Mouse (Mus musculus): ENCODE measurements at regions not wholly inside any gene's neighbourhood (a gene's known extent, or its start where the extent isn't known, plus 50 kb on each side); places are given as distances from the start of the nearest gene placed in this dataset.
"Not testable (repeated sequence)": the region's sequence is repeated elsewhere in the genome, so short reads cannot be mapped to it uniquely, and the experiment has no call there.

DNA sequence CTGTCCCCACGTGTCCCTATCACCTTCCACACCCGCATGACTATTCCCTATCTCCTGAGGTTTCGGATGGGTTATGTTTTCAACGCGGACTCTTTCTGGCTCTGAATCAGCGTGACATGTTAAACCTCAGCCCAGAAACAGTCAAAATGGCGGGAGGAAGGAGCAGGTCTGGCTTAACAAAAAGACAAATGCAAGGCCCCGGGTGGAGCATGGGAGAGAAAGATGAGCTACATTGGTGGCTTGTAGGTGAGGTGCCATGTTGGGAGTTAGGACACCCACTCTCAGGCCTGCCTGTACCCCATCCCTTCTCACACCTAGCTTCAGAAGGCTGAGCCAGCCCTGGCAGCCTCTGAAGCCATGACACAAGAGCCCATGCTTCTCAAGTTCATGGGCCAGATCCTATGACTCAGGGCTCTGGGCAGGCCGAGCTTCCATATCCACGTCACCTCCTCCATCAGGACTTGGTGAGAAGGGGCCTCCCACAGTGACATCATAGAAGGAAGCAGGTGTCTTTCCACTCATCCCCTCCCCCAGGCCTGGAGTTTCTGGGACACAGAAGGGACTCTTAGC, 80.5 kb downstream of the Cpn2 start:
- intact Hi-C loops (cut with DNase I): loop anchor here (5.0 kb wide), 1 partner anchor 454 kb away; no protein-coding TSS in a partner anchor
- no peak for DNase-seq (ENCODE audit: low spot score in 2 of 2)

DNA sequence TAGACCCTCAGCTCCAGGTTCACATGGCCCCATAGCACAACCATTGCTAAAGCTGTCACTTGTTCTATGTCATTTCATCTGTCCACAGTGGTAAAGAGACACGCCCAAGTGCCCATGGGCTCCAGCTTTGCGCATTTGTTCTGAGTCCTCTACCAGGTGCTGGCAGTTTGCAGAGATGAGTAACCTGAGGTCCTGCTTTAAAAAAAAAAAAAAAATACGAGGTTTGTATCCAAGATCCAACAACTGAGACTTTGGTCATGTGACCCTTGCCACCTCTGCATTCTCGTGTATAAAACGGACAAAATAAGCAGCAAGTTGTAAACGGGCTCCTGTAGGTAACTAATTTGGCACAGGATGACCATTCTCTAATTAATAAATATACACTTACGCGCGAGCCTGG, 79.9 kb downstream of the Cpn2 start:
- intact Hi-C loops (cut with DNase I): loop anchor here (5.0 kb wide), 1 partner anchor 455 kb away; no protein-coding TSS in a partner anchor
- no peak for DNase-seq (ENCODE audit: low spot score in 2 of 2)

DNA sequence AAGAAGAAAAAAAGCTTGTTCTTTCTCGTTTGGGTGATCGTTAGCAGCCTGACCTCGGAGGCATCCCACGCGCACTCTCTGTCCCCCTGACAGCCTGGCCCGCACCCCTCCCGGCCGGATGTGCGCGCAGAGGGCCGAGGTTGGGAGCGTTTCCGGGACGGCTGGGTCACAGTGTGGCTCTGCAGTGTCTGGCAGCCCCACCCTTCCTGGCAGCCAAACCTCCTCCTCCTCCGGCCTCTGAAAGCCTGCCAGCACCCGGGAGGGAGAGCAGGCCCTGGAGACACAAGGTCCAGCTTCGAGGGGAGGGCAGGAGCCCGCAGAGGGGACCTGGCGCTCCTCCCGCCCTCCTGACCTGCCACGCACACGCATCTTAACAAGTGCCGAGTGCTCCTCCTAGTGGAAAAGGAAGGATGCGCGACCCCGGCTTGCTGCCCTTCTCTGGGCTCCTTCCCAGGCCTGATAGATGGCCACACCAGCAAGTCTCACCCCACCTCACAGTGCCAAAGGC, 79.3 kb downstream of the Cpn2 start:
- intact Hi-C loops (cut with DNase I): loop anchor here (2.0 to 5.0 kb wide), 2 partner anchors 117 to 456 kb away; no protein-coding TSS in a partner anchor

DNA sequence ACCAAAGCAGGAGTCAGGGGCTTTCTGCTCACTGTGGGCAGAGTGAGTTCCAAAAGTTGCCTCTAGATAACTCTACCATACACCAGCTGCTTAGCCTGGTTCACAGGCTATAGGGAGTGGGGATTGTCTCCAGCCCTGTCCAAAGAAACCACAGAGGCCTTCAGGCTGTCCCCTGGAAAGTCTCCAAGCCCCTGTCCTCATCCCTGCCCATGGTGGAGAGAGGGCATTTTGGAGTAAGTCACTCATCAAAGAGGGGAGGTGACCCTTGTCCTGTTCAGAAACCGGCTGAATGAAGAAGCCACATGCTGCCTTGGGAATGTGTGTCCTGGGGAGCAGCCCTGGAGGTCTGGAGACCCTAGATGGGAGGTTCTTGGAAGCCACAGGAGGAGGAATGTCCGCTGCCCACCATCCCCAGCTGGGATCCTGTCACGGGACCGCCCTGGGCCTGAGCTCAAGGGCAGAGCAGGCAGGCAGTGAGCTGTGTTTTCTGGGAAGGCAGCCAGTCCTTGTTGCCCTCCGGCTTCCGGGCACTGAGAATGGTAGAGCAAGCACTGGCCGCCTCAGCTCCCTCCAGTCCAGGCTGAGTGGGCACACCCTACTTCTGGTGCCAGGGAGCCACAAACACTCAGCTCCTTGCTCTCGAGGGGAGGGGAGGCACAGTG, 78.4 kb downstream of the Cpn2 start:
- DNase-seq (ENCODE audit: low spot score in 2 of 2): peak in 1 of 2 experiments; percentile 60
- intact Hi-C loops (cut with DNase I): loop anchor here (2.0 to 5.0 kb wide), 2 partner anchors 118 to 457 kb away; no protein-coding TSS in a partner anchor

More for the DNA sequence above, 79.3 kb downstream of the Cpn2 start:
- peak; percentile 87 to 92 for DNase-seq (ENCODE audit: low spot score in 2 of 2)

- intact Hi-C loops (cut with DNase I): no loop called here
- DNase-seq (ENCODE audit: low spot score in 2 of 2): no peak
Measured at GRCm38 (mm10) chr16:30190351-30190750, 76.9 kb downstream of the Cpn2 start.

DNA sequence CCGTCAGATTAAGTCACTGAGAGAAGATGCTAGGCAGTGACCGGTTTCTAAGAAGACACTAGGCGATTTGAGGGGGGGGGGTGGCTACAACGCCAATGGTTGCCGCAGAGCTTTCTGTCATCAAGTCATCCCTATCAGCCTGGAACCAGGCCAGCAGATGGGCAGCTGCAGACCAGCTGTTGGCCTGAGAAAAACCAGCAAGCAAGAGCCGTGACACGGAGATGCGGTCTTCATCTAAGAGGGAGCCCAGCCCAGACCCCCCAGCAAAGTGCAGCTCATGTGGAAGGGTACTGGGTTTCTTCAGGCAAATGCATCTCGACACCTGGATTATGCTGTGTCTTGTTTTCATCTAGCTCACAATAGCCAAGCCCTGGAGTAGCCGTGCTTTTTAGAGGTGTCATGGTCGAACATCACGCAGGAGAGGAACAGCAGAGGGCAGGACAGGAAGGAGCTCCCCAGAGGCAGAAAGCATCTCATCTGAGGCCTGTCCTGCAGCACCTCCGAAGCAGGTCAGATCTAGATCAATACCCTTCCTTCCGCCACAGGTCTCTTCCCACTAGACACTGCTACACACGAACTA, 76.3 kb downstream of the Cpn2 start:
- DNase-seq (ENCODE audit: low spot score in 2 of 2): no peak
- intact Hi-C loops (cut with DNase I): no loop called here

DNA sequence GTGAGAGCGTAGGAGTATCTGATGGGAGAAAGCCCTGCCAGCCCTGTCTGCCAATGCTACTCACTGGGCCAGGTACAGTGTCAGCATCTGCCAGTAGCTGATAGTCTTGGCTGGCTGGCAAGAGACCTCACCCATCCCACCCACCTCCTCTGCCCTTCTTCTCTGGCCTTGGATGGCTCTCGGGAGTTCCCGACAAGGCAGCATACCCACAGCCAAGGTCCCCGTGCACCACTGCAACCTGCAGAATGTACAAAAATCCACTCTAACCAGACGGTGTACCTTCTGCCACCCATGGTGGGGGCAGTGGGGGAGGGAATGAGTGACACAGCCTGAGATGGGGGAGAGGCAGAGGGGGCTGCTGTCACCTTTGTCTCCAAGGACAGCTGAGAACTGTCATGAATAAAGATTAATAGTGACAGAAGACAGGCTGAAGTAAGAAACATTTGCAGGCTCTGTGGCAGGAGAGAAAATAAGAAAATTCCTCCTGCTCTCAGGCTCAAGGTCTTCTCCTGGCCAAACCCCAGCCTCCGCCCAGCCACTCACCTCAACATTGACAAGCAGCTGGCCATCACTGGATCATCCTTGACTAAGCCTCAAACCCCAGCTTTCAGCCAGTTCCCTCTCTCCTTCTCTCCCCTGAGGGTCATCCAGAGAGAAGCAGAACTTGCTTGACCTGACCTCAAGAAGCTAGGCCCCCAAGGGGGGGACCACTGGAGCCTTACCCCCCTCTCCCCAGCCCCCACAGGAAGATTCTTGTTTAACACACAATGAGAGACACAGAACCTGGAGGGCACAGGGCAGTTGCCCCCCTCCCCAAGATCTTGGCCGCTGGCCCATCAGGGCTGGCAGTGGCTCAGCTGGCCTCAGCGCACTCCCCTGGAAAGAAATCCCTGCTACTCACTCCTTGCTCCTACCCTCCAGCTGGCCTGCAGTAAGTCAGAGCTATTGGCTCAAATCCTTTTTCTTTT, 73.7 kb downstream of the Cpn2 start:
- intact Hi-C loops (cut with DNase I): no loop called here
- DNase-seq (ENCODE audit: low spot score in 2 of 2): no peak

- intact Hi-C loops (cut with DNase I): no loop called here
Measured at GRCm38 (mm10) chr16:30194836-30195235, 72.5 kb downstream of the Cpn2 start.

GRCm38 (mm10) chr16:30195859-30196258, 71.4 kb downstream of the Cpn2 start:
- DNase-seq (ENCODE audit: low spot score in 2 of 2); intact Hi-C loops (cut with DNase I): not testable (repeated sequence)

More at GRCm38 (mm10) chr16:30194836-30195235, 72.5 kb downstream of the Cpn2 start:
- no peak for DNase-seq (ENCODE audit: low spot score in 2 of 2)

DNA sequence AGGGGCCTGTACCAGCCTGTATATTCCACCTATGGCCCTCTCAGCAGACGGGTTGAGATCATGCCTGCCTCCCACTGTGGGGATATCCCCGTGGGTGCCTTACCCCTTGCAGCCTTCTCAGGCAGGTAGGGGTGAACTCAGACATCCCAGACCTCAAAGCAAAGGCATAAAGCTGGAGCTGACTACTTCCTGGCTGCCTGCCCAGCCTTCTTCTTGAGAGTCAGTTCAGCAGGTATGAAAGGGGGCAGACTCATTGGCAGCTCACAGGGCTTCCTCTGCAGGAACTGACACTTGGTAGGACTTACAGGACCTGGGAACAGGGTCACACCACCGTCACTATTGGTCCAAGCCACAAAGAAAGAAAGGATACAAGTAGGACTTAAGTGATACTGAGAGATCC, 69.9 kb downstream of the Cpn2 start:
- no peak for DNase-seq (ENCODE audit: low spot score in 2 of 2)
- intact Hi-C loops (cut with DNase I): no loop called here

GRCm38 (mm10) chr16:30199836-30200235, 67.5 kb downstream of the Cpn2 start:
- intact Hi-C loops (cut with DNase I): no loop called here
- DNase-seq (ENCODE audit: low spot score in 2 of 2): no peak

GRCm38 (mm10) chr16:30204144-30204543, 63.2 kb downstream of the Cpn2 start:
- no peak for DNase-seq (ENCODE audit: low spot score in 2 of 2)
- intact Hi-C loops (cut with DNase I): no loop called here

DNA sequence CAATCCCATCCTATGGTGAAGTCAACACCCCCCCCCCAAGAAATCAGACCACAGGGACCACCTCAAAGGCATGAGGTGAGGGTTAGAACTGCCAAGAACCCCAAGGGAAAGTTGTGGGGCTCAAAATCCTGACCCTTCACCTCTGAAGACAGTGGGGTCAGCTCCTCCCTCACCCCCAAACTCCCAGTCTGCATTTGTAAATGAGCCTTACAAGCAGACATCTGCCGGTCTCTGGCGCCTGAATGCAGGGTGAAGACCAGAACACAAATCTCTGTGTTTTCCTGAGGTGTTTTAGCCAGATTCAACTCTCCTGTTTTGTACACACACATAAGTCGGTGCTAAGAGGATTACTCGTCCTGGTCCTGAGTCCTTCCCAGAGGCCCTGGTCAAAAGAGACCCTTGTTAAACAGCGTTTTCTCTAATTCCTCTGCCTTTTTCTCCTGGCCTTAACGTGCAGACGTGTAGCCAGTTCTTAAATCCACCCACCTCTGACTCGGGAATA, 61.9 kb downstream of the Cpn2 start:
- intact Hi-C loops (cut with DNase I): no loop called here

GRCm38 (mm10) chr16:30205816-30206356, 61.4 kb downstream of the Cpn2 start:
- DNase-seq (ENCODE audit: low spot score in 2 of 2): no peak
- intact Hi-C loops (cut with DNase I): no loop called here

More for the DNA sequence above, 61.9 kb downstream of the Cpn2 start:
- no peak for DNase-seq (ENCODE audit: low spot score in 2 of 2)

Data from left cerebral cortex, postnatal 14 days (tissue).